Mouse (Mus musculus) leukemia stem cell, adult 10-12 weeks (primary cell): ENCODE measurements around the gene Npas3. TPM values are rescaled to one million over a fixed set of nuclear protein-coding genes. Genes with fewer than 3 reads are reported as not detected.

Experiments
- polyA plus RNA-seq: library from polyadenylated mRNA; stranded (reverse); fragments of >175 nt; gene quantifications from 2 replicates; pipeline ENCODE4 v1.2.3, GENCODE M21; 2012; ENCODE audit warnings: low replicate concordance

Gene Npas3
- polyA plus RNA-seq, result not detected in 2 replicates

DNA sequence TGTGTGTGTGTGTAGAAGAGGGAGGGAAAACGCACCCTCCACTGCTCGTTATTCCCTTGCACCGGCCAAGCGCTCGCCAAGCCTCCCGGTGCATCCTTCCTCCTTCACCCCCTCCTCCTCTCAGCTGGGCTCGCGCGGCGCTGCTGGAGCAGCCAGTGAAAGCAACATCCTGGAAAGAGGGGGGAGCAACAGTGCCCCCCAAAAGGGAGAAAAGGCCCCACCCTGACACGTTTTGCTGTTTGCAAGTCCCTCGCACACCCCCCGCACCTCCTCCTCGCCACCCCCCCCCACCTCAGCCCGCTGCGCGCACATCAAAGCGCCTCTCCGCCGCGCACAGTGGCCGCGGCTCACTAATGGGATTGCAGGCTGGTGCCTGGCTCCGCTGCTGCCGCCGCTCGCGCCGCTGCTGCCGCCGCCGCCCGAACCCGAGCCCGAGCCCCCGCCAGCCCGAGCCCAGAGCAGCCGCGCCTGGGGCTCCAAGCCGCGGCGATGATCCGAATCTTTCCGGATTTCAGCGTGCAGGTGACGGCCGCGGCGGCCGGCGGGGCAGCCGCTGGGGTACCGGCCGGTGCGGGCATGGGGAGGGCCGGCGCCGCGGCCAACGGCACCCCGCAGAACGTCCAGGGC is at the start of gene Npas3:
TSS of gene Npas3 (plus strand) at position 577 of the 627 bp plus-strand sequence.

